Mouse (Mus musculus) liver, embryonic 11.5 days (tissue): Measurements from ENCODE around the gene Phc2. TPM values are rescaled to one million over a fixed set of nuclear protein-coding genes. Genes with fewer than 3 reads are reported as not detected.

Source experiments
- ATAC-seq: fragments of 200-750 bp; cut with Nextera tagmentation; replicated peaks from 2 replicates; pipeline ENCODE4 v1.8.0; 2017; ENCODE audit warnings: moderate number of reproducible peaks, mild to moderate bottlenecking, moderate TSS enrichment, moderate library complexity; ENCODE audit not compliant: low FRiP score
- DNase-seq: peaks from one replicate; pipeline ENCODE4 v3.0.0-alpha.2; 2017; ENCODE audit warnings: low spot score
- H3K27ac ChIP-seq: fragments of 300-500 bp; sonication (generic); 2 replicates; pipeline ENCODE4 v1.5.1; 2014; ENCODE audit warnings: mild to moderate bottlenecking, low read depth, low read length, control low read depth
- H3K27me3 ChIP-seq: fragments of 300-500 bp; sonication (generic); replicated peaks from 2 replicates; pipeline ENCODE4 v1.6.1; 2014; ENCODE audit warnings: low read length, mixed read lengths; ENCODE audit not compliant: control insufficient read depth, insufficient read depth
- H3K36me3 ChIP-seq: fragments of 300-500 bp; sonication (generic); 2 replicates; pipeline ENCODE4 v1.6.1; 2014; ENCODE audit warnings: mild to moderate bottlenecking, low read length, moderate library complexity, mixed read lengths; ENCODE audit not compliant: control insufficient read depth, insufficient read depth
- H3K4me1 ChIP-seq: fragments of 300-500 bp; sonication (generic); replicated peaks from 2 replicates; pipeline ENCODE4 v1.6.1; 2014; ENCODE audit warnings: low read length, mixed read lengths; ENCODE audit not compliant: control insufficient read depth, insufficient read depth
- H3K4me2 ChIP-seq: fragments of 300-500 bp; sonication (generic); 2 replicates; pipeline ENCODE4 v1.6.1; 2014; ENCODE audit warnings: mild to moderate bottlenecking, control low read depth, moderate library complexity
- H3K4me3 ChIP-seq: fragments of 300-500 bp; sonication (generic); 2 replicates; pipeline ENCODE4 v1.5.1; 2014; ENCODE audit warnings: low read depth, low read length, control low read depth
- H3K9ac ChIP-seq: fragments of 300-500 bp; sonication (generic); 2 replicates; pipeline ENCODE4 v1.6.1; 2014; ENCODE audit warnings: low read depth, low read length, control low read depth
- H3K9me3 ChIP-seq: fragments of 300-500 bp; sonication (generic); 2 replicates; pipeline ENCODE4 v1.6.1; 2016; ENCODE audit warnings: low read length, inconsistent platforms, mixed read lengths; ENCODE audit not compliant: control insufficient read depth
- WGBS: fragments of 180-500 bp; shearing (Covaris S2); extraction: QIAGEN DNeasy Blood & Tissue Kit; methylation state at CpG from one replicate; pipeline ENCODE4 v1.1.7; 2014; 5-methylcytosine and 5-hydroxymethylcytosine counted together
- polyA plus RNA-seq: library from polyadenylated mRNA; unstranded; fragments of >200 nt; fragmentation: Nextera tagmentation; extraction: Ambion mirVana; gene quantifications from 2 replicates; pipeline ENCODE4 v1.2.1, GENCODE M21; 2014

The Phc2 gene
- polyA plus RNA-seq, 1 experiment from 2014 or later, result 39.3 TPM

- H3K9me3 ChIP-seq, result no peaks in the 10 kb centered on the region
- H3K27me3 ChIP-seq, result no peaks in the 10 kb centered on the region
- WGBS, result 82% methylated on average over 13 of the region's 13 CpGs
- no peak overlapping the region for H3K4me2 ChIP-seq
- no peak for ATAC-seq
- no peaks in the 10 kb centered on the region for H3K36me3 ChIP-seq
- H3K4me1 ChIP-seq, result peaks cover 18% of the 10 kb centered on the region
- H3K27ac ChIP-seq, result no peak overlapping the region
- no peak for DNase-seq
- H3K9ac ChIP-seq, result no peak overlapping the region
- no peak overlapping the region for H3K4me3 ChIP-seq
Observed at GRCm38 (mm10) chr4:128723431-128723830, 68.9 kb downstream of the Phc2 start.

GRCm38 (mm10) chr4:128724059-128724458 is 69.6 kb downstream of the Phc2 start:
- no peak for ATAC-seq
- Histone ChIP-seq H3K9ac (no peak overlapping the region), H3K4me3 (no peak overlapping the region), H3K36me3 (no peaks in the 10 kb centered on the region), H3K9me3 (no peaks in the 10 kb centered on the region), H3K4me2 (no peak overlapping the region), H3K27me3 (no peaks in the 10 kb centered on the region), H3K4me1 (peaks cover 24% of the 10 kb centered on the region), H3K27ac (no peak overlapping the region)
- no peak for DNase-seq
- 61% methylated on average over 7 of the region's 7 CpGs for WGBS

- Histone ChIP-seq H3K4me3 (peak overlapping the region; percentile 98), H3K36me3 (peaks cover 3% of the 10 kb centered on the region; the same call in 1 of the 2 replicates), H3K27ac (peak overlapping the region; percentile 96), H3K4me1 (peaks cover 31% of the 10 kb centered on the region), H3K9ac (peak overlapping the region; percentile 97), H3K9me3 (no peaks in the 10 kb centered on the region), H3K4me2 (peak overlapping the region; percentile 93), H3K27me3 (no peaks in the 10 kb centered on the region)
- WGBS, result 5% methylated on average over 62 of the region's 68 CpGs
- ATAC-seq (peak; percentile 92), DNase-seq (peak; percentile 77)
Observed at GRCm38 (mm10) chr4:128727019-128727720, 72.7 kb downstream of the Phc2 start.

GRCm38 (mm10) chr4:128727721-128728430 is 73.4 kb downstream of the Phc2 start:
- peaks cover 31% of the 10 kb centered on the region for H3K4me1 ChIP-seq
- peak overlapping the region; percentile 97 for H3K9ac ChIP-seq
- H3K4me3 ChIP-seq, result peak overlapping the region; percentile 98
- no peaks in the 10 kb centered on the region for H3K27me3 ChIP-seq
- peak; percentile 69 for DNase-seq
- peak; percentile 89 for ATAC-seq
- H3K27ac ChIP-seq, result peak overlapping the region; percentile 96
- no peaks in the 10 kb centered on the region for H3K9me3 ChIP-seq
- H3K36me3 ChIP-seq, result peaks cover 3% of the 10 kb centered on the region; the same call in 1 of the 2 replicates
- peak overlapping the region; percentile 93 for H3K4me2 ChIP-seq
- WGBS, result under 1% methylated on average over 63 of the region's 65 CpGs

GRCm38 (mm10) chr4:128728431-128728851 is 73.9 kb downstream of the Phc2 start:
- Histone ChIP-seq H3K9me3 (no peaks in the 10 kb centered on the region), H3K27ac (peak overlapping the region; percentile 96; the same call in 1 of the 2 replicates), H3K9ac (peak overlapping the region; percentile 97), H3K4me2 (peak overlapping the region; percentile 93), H3K27me3 (no peaks in the 10 kb centered on the region), H3K36me3 (peaks cover 3% of the 10 kb centered on the region; the same call in 1 of the 2 replicates), H3K4me3 (peak overlapping the region; percentile 98), H3K4me1 (peaks cover 34% of the 10 kb centered on the region)
- no peak for DNase-seq
- WGBS, result 2% methylated on average over 5 of the region's 5 CpGs
- ATAC-seq, result no peak

GRCm38 (mm10) chr4:128729033-128729708 is 74.7 kb downstream of the Phc2 start:
- H3K9me3 ChIP-seq, result no peaks in the 10 kb centered on the region
- peak overlapping the region; percentile 54; the same call in 1 of the 2 replicates for H3K27ac ChIP-seq
- peaks cover 41% of the 10 kb centered on the region for H3K4me1 ChIP-seq
- ATAC-seq (no peak), DNase-seq (no peak)
- peak overlapping the region; percentile 98 for H3K4me3 ChIP-seq
- H3K4me2 ChIP-seq, result peak overlapping the region; percentile 93
- peaks cover 3% of the 10 kb centered on the region; the same call in 1 of the 2 replicates for H3K36me3 ChIP-seq
- peak overlapping the region; percentile 97 for H3K9ac ChIP-seq
- WGBS, result 34% methylated on average over 15 of the region's 15 CpGs
- no peaks in the 10 kb centered on the region for H3K27me3 ChIP-seq

- DNase-seq (no peak), ATAC-seq (no peak)
- H3K9me3 ChIP-seq, result no peaks in the 10 kb centered on the region
- H3K4me3 ChIP-seq, result peak overlapping the region; percentile 98
- H3K27ac ChIP-seq, result no peak overlapping the region
- peaks cover 46% of the 10 kb centered on the region for H3K4me1 ChIP-seq
- peaks cover 3% of the 10 kb centered on the region; the same call in 1 of the 2 replicates for H3K36me3 ChIP-seq
- H3K9ac ChIP-seq, result peak overlapping the region; percentile 97; the same call in 1 of the 2 replicates
- WGBS, result 30% methylated on average over 5 of the region's 5 CpGs
- no peaks in the 10 kb centered on the region for H3K27me3 ChIP-seq
- peak overlapping the region; percentile 93 for H3K4me2 ChIP-seq
Observed at GRCm38 (mm10) chr4:128729709-128730037, 75.2 kb downstream of the Phc2 start.

GRCm38 (mm10) chr4:128730271-128730670 is 75.8 kb downstream of the Phc2 start:
- Histone ChIP-seq H3K36me3 (peaks cover 3% of the 10 kb centered on the region; the same call in 1 of the 2 replicates), H3K4me1 (peaks cover 50% of the 10 kb centered on the region), H3K27ac (no peak overlapping the region), H3K9ac (no peak overlapping the region), H3K4me3 (no peak overlapping the region), H3K4me2 (peak overlapping the region; percentile 93), H3K9me3 (no peaks in the 10 kb centered on the region), H3K27me3 (no peaks in the 10 kb centered on the region)
- DNase-seq (no peak), ATAC-seq (no peak)
- WGBS, result 85% methylated on average over 6 of the region's 6 CpGs
